Mouse (Mus musculus) myocyte (in vitro differentiated cells): ENCODE data around the gene Rbm44. TPM values are rescaled to one million over a fixed set of nuclear protein-coding genes. Genes with fewer than 3 reads are reported as not detected.

Source experiments
- H3K27me3 ChIP-seq: one replicate; pipeline ENCODE4 v1.6.1; 2011; ENCODE audit not compliant: control insufficient read depth, insufficient read depth, insufficient read length
- H3K36me3 ChIP-seq: one replicate; pipeline ENCODE4 v1.6.1; 2011; ENCODE audit not compliant: control insufficient read depth, insufficient read depth
- H3K4me2 ChIP-seq: one replicate; pipeline ENCODE4 v1.6.1; 2011; ENCODE audit warnings: low read depth, control low read depth
- H3K4me3 ChIP-seq: one replicate; pipeline ENCODE4 v1.5.1; 2011; ENCODE audit warnings: mild to moderate bottlenecking, control low read depth, moderate library complexity
- H3K79me2 ChIP-seq: one replicate; pipeline ENCODE4 v1.6.1; 2011; ENCODE audit not compliant: control insufficient read depth, insufficient read depth
- H3ac ChIP-seq: one replicate; pipeline ENCODE4 v1.6.1; 2011; ENCODE audit not compliant: control insufficient read depth, insufficient read length
- CEBPB ChIP-seq: IDR thresholded peaks from 2 replicates; pipeline ENCODE4 v1.6.1; 2011; ENCODE audit warnings: mild to moderate bottlenecking, moderate library complexity; ENCODE audit not compliant: poor library complexity, insufficient read depth, severe bottlenecking
- E2F4 ChIP-seq: IDR thresholded peaks from one replicate; pipeline ENCODE4 v1.6.1; 2011; ENCODE audit warnings: mild to moderate bottlenecking, control low read depth, moderate library complexity; ENCODE audit not compliant: insufficient read depth
- MAX ChIP-seq: IDR thresholded peaks from one replicate; pipeline ENCODE4 v1.6.1; 2011; ENCODE audit warnings: low read depth, mild to moderate bottlenecking, control low read depth
- MYOD1 ChIP-seq, 3 experiments: IDR thresholded peaks; one replicate each; pipeline ENCODE4 v1.6.1; 2011; ENCODE audit warnings: control low read depth in 2 of 3, low read depth in 2 of 3, mild to moderate bottlenecking in 2 of 3, moderate library complexity in 1 of 3; ENCODE audit not compliant: insufficient read length in 2 of 3, control insufficient read depth in 1 of 3
- MYOG ChIP-seq, 3 experiments: IDR thresholded peaks; one replicate each; pipeline ENCODE4 v1.6.1; 2011; ENCODE audit warnings: control low read depth in 2 of 3, low read depth in 2 of 3, mild to moderate bottlenecking in 2 of 3; ENCODE audit not compliant: insufficient read length in 2 of 3, control insufficient read depth in 1 of 3, insufficient read depth in 1 of 3
- POLR2A ChIP-seq: IDR thresholded peaks from one replicate; pipeline ENCODE4 v1.6.1; 2011; ENCODE audit warnings: low read depth, mild to moderate bottlenecking, control low read depth, moderate library complexity; ENCODE audit not compliant: insufficient read length
- POLR2AphosphoS2 ChIP-seq: IDR thresholded peaks from one replicate; pipeline ENCODE4 v1.6.1; 2011; ENCODE audit warnings: low read depth, control low read depth; ENCODE audit not compliant: insufficient read length
- REST ChIP-seq: IDR thresholded peaks from one replicate; pipeline ENCODE4 v1.6.1; 2011; ENCODE audit warnings: mild to moderate bottlenecking, control low read depth, moderate library complexity; ENCODE audit not compliant: insufficient read depth, insufficient read length
- SRF ChIP-seq: IDR thresholded peaks from one replicate; pipeline ENCODE4 v1.6.1; 2011; ENCODE audit warnings: low read depth; ENCODE audit not compliant: control insufficient read depth, insufficient read length
- TCF12 ChIP-seq: IDR thresholded peaks from one replicate; pipeline ENCODE4 v1.6.1; 2011; ENCODE audit warnings: mild to moderate bottlenecking, control low read depth; ENCODE audit not compliant: poor library complexity, insufficient read depth, severe bottlenecking
- TCF3 ChIP-seq: IDR thresholded peaks from one replicate; pipeline ENCODE4 v1.6.1; 2011; ENCODE audit warnings: low read depth, control low read depth; ENCODE audit not compliant: insufficient read length
- USF1 ChIP-seq: IDR thresholded peaks from one replicate; pipeline ENCODE4 v1.6.1; 2011; ENCODE audit warnings: low read depth, mild to moderate bottlenecking, control low read depth, moderate library complexity
- polyA plus RNA-seq: library from polyadenylated mRNA; unstranded; fragments of >200 nt; fragmentation: generic; extraction: Trizol; gene quantifications from one replicate; pipeline ENCODE4 v1.2.1, GENCODE M21; 2012; ENCODE audit warnings: missing spikeins

Gene Rbm44
- polyA plus RNA-seq: not detected

DNA sequence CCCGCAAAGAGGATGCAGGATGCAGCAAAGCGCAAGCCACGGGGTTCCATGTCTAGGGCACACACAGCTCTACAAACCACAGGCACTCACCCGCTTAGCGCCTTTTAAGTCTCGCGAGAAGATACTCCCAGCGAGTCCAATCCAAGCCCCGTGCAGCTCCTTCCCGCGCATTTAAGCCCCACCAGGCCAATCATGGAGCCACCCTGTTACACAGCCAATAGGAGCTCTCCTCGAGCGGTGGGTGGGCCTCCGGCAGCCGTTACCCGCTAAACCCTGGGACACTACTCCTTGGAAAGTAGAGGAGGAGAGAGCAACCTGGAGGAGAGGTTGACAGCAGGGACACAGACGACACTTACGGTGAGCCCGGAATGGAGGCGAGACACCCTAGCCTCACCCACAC, at the start of gene Rbm44:
Gene Rbm44 (plus strand): TSS at position 277 of the 400 bp plus-strand sequence.
- TF ChIP-seq MYOD1 (IDR thresholded peaks at IDR 0.05; ENCODE audit: control insufficient read depth in 1 of 3, insufficient read length in 2 of 3, low read depth in 2 of 3) (no peak), POLR2AphosphoS2 (no peak), CEBPB (no peak), USF1 (no peak)
- Histone ChIP-seq H3K4me2 (no peak within 1 kb of the TSS), H3K4me3 (no peak within 1 kb of the TSS), H3ac (no peak within 1 kb of the TSS), H3K27me3 (no peaks in the 10 kb centered on the region), H3K79me2 (no peaks in the 10 kb centered on the region), H3K36me3 (no peaks in the 10 kb centered on the region)

DNA sequence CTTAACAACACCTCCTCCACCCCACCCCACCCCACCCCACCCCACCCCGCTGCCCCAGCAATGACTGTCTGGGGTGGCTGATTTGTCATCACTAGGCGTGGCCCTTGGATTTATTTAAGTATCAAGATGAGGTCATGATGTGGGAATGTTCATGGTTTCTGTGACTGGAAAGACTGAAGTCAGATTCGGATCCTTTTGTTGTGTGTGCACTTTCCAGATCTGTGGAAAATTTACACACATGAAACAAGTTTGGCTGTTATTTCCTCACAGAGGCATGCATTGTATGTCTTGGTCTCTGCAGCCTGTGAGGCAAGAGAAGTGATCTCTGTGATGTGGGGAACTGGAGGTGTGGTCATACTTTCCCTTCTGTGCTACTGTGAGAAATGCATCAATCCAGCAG, 49.6 kb upstream of the Rbm44 start:
- no peak for TF ChIP-seq MAX
- no peak for TF ChIP-seq TCF12
- TF ChIP-seq CEBPB: no peak
- no peak for TF ChIP-seq MYOG (IDR thresholded peaks at IDR 0.05; ENCODE audit: control insufficient read depth in 1 of 3, insufficient read depth in 1 of 3, insufficient read length in 2 of 3, low read depth in 2 of 3)
- TF ChIP-seq USF1: no peak
- TF ChIP-seq TCF3: no peak
- no peak for TF ChIP-seq POLR2A
- no peak for TF ChIP-seq POLR2AphosphoS2
- TF ChIP-seq SRF: no peak
- TF ChIP-seq REST: no peak
- TF ChIP-seq E2F4: no peak
- H3K36me3 ChIP-seq: peaks cover 26% of the 10 kb centered on the region
- peak overlapping the region; percentile 71 for H3K4me2 ChIP-seq
- H3K4me3 ChIP-seq: no peak overlapping the region
- peaks cover 70% of the 10 kb centered on the region for H3K79me2 ChIP-seq
- H3ac ChIP-seq: no peak overlapping the region
- no peaks in the 10 kb centered on the region for H3K27me3 ChIP-seq

DNA sequence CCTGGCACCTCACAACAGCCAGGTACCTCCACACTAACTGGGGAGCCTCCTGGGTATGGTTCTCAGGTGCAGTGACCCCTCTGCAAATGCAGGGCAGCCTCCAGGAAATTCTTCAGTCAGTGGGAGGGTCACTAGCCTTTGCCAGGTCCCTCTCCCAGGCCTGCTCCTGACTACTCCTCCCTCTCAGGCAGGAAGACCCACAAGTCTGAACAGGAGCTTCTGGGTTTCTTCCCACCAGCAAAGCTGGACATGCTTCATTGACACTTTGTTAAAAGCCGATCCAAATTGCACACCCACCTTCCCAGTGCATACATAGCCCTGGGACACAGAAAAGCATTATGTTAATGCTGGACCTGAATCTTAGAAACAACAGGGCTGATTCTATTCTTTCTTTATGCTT, 49.0 kb upstream of the Rbm44 start:
- Histone ChIP-seq H3K79me2 (peaks cover 70% of the 10 kb centered on the region), H3K36me3 (peaks cover 28% of the 10 kb centered on the region), H3K27me3 (no peaks in the 10 kb centered on the region), H3K4me3 (no peak overlapping the region), H3K4me2 (peak overlapping the region; percentile 71), H3ac (no peak overlapping the region)
- no peak for TF ChIP-seq POLR2AphosphoS2
- TF ChIP-seq E2F4: no peak

DNA sequence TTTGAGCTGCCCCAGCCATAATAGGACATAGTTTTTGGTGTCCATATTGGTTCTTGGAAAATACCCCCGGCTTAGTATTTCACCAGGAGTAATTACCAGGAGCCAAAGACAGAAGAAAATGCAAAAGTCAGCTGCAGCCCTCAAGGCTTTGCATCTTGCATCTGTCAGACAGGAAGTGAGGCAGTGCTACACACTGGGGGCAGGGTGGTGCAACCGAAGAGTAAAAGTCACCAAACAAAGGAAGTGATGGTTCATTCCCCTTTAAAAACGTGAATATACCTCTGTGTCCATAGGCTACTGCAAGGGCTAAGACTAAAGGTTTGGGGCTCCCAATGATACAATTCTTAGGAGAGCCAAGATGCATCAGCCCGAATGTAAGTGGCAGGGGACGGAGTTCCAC, 48.4 kb upstream of the Rbm44 start:
- H3K4me3 ChIP-seq: no peak overlapping the region
- TF ChIP-seq TCF12 (no peak), MYOD1 (IDR thresholded peaks at IDR 0.05; ENCODE audit: control insufficient read depth in 1 of 3, insufficient read length in 2 of 3, low read depth in 2 of 3) (no peak), USF1 (no peak), MAX (no peak), POLR2AphosphoS2 (no peak), SRF (no peak), CEBPB (no peak), TCF3 (no peak), POLR2A (no peak), REST (no peak)
- H3K79me2 ChIP-seq: peaks cover 64% of the 10 kb centered on the region
- peak overlapping the region; percentile 71 for H3K4me2 ChIP-seq
- H3K36me3 ChIP-seq: peaks cover 25% of the 10 kb centered on the region
- H3ac ChIP-seq: no peak overlapping the region
- H3K27me3 ChIP-seq: no peaks in the 10 kb centered on the region

DNA sequence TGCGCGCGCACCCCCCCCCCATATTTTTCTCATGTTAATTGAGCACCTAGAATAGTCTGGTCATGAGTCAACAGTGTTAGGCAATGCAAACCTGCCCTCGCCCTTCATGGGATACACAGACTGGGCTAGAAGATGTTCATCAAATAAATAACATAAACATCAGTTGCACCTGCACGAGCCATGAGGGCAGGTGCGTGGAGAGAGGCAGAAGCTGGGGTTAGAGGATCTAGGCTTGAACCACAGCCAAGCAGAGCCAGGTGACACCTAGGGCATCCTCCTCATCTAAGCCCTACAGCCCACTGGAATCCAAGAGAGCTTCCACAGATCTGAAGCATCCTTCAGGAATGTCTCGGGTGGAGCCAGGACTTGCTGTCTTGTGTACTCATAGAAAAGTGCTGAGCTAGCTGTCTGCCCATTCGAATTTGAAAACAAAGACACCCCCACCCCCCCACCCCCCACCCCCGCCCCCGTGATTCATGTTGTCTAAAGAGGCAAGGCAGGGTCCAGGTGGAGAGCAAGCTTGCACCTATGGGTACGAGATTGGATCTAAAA, 47.5 kb upstream of the Rbm44 start:
- Histone ChIP-seq H3K27me3 (no peaks in the 10 kb centered on the region), H3K36me3 (peaks cover 28% of the 10 kb centered on the region), H3ac (no peak overlapping the region), H3K4me3 (no peak overlapping the region), H3K79me2 (peaks cover 55% of the 10 kb centered on the region), H3K4me2 (no peak overlapping the region)
- TF ChIP-seq MYOD1 (IDR thresholded peaks at IDR 0.05; ENCODE audit: control insufficient read depth in 1 of 3, insufficient read length in 2 of 3, low read depth in 2 of 3) (peak in 1 of 3 experiments; percentile 35), REST (no peak)

DNA sequence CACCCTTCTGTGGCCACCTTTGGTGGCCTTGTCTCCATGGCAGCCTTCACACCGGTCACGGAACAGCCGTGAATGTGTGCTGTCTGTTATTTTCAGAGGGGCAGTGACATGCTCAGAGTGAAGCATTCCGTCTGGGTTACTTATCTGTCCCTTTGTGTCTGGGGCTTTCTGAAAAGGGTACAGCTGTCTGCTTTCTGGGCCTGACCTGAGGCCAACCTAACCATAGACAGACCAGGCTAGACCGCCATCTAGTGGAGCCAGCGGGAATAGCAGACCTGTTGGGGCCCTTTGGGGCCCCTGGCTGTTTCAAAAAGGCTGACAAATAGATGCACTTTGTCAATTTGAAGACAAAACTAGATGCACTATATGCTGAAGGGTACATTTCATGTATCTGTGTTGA, 46.0 kb upstream of the Rbm44 start:
- no peaks in the 10 kb centered on the region for H3K27me3 ChIP-seq
- H3ac ChIP-seq: no peak overlapping the region
- H3K4me3 ChIP-seq: no peak overlapping the region
- no peak overlapping the region for H3K4me2 ChIP-seq
- H3K79me2 ChIP-seq: peaks cover 44% of the 10 kb centered on the region
- TF ChIP-seq SRF: no peak
- TF ChIP-seq TCF12: peak; percentile 3
- TF ChIP-seq MAX: no peak
- peak in 2 of 3 experiments; percentile 50 to 61 for TF ChIP-seq MYOG (IDR thresholded peaks at IDR 0.05; ENCODE audit: control insufficient read depth in 1 of 3, insufficient read depth in 1 of 3, insufficient read length in 2 of 3, low read depth in 2 of 3)
- TF ChIP-seq MYOD1 (IDR thresholded peaks at IDR 0.05; ENCODE audit: control insufficient read depth in 1 of 3, insufficient read length in 2 of 3, low read depth in 2 of 3): peak in 2 of 3 experiments; percentile 10 to 45
- peaks cover 32% of the 10 kb centered on the region for H3K36me3 ChIP-seq
